Mouse (Mus musculus) CH12.LX (cell line): ENCODE data around the gene Pnldc1.
"Not testable (repeated sequence)": the region's sequence is repeated elsewhere in the genome, so short reads cannot be mapped to it uniquely, and the experiment has no call there.

Experiments
- CTCF ChIP-seq, 2 experiments: IDR thresholded peaks in 1 of 2; conservative IDR thresholded peaks in 1 of 2; 2 replicates each; pipeline ENCODE4 v1.5.1; 2011 to 2012; ENCODE audit warnings: low read depth in 2 of 2, low read length in 2 of 2, improper control_type of control experiment in 1 of 2, inconsistent platforms in 1 of 2, mild to moderate bottlenecking in 1 of 2, moderate library complexity in 1 of 2
- JUN ChIP-seq: IDR thresholded peaks from 2 replicates; pipeline ENCODE4 v1.6.1; 2011; ENCODE audit warnings: low read depth, mild to moderate bottlenecking, low read length, improper control_type of control experiment, moderate library complexity; ENCODE audit not compliant: insufficient read depth
- JUND ChIP-seq: conservative IDR thresholded peaks from 2 replicates; pipeline ENCODE4 v1.6.1; 2011; ENCODE audit warnings: low read depth, low read length, improper control_type of control experiment
- MEF2A ChIP-seq: IDR thresholded peaks from 2 replicates; pipeline ENCODE4 v1.6.1; 2014; ENCODE audit warnings: low read depth, mild to moderate bottlenecking, inconsistent platforms, low read length, improper control_type of control experiment, borderline replicate concordance
- MXI1 ChIP-seq: IDR thresholded peaks from 2 replicates; pipeline ENCODE4 v1.6.1; 2011; ENCODE audit warnings: mild to moderate bottlenecking, low read depth, low read length, improper control_type of control experiment
- RAD21 ChIP-seq: IDR thresholded peaks from 2 replicates; pipeline ENCODE4 v1.6.1; 2011; ENCODE audit warnings: low read depth, mild to moderate bottlenecking, low read length, improper control_type of control experiment, moderate library complexity
- RCOR1 ChIP-seq: conservative IDR thresholded peaks from 2 replicates; pipeline ENCODE4 v1.6.1; 2012; ENCODE audit warnings: low read depth, mild to moderate bottlenecking, inconsistent platforms, low read length, improper control_type of control experiment
- SMC3 ChIP-seq: IDR thresholded peaks from 2 replicates; pipeline ENCODE4 v1.6.1; 2011; ENCODE audit warnings: low read depth, low read length, improper control_type of control experiment
- USF1 ChIP-seq: IDR thresholded peaks from 2 replicates; pipeline ENCODE4 v1.6.1; 2014; ENCODE audit warnings: low read depth, mild to moderate bottlenecking, inconsistent platforms, low read length, improper control_type of control experiment

GRCm38 (mm10) chr17:12939377-12940148 lies 29.5 kb upstream of the Pnldc1 start:
- not testable (repeated sequence) for TF ChIP-seq RAD21; CTCF (conservative IDR thresholded peaks at IDR 0.05 in 1 of 2, IDR thresholded peaks at IDR 0.05 in 1 of 2; ENCODE audit: low read depth in 2 of 2, low read length in 2 of 2); MEF2A; JUND; RCOR1; MXI1; SMC3; JUN; USF1
